Mouse (Mus musculus): ENCODE measurements around the gene Lrrc72. TPM values are rescaled to one million over a fixed set of nuclear protein-coding genes. Genes with fewer than 3 reads are reported as not detected.

The Lrrc72 gene
- polyA plus RNA-seq, 1 experiment = not detected

GRCm38 (mm10) chr12:36187081-36187480 is 66.1 kb downstream of the Lrrc72 start:
- WGBS = 77% methylated on average over 6 of the region's 6 CpGs
- no peaks in the 10 kb centered on the region for H3K27me3 ChIP-seq (ENCODE audit: control insufficient read depth, insufficient read depth, low read length)
- no peak overlapping the region for H3K27ac ChIP-seq (ENCODE audit: insufficient read depth, low read length)
- H3K4me3 ChIP-seq (replicated peaks; ENCODE audit: insufficient read depth, low read depth, low read length) = no peak overlapping the region
- no peaks in the 10 kb centered on the region for H3K4me1 ChIP-seq (ENCODE audit: control insufficient read depth, insufficient read depth, low read length)
- TF ChIP-seq POLR2A (IDR thresholded peaks at IDR 0.05; ENCODE audit: borderline replicate concordance, insufficient read depth, low read length) = no peak
- no peak for TF ChIP-seq CTCF (IDR thresholded peaks at IDR 0.05; ENCODE audit: borderline replicate concordance, insufficient read depth, low read depth, low read length)
- DNase-seq = no peak

DNA sequence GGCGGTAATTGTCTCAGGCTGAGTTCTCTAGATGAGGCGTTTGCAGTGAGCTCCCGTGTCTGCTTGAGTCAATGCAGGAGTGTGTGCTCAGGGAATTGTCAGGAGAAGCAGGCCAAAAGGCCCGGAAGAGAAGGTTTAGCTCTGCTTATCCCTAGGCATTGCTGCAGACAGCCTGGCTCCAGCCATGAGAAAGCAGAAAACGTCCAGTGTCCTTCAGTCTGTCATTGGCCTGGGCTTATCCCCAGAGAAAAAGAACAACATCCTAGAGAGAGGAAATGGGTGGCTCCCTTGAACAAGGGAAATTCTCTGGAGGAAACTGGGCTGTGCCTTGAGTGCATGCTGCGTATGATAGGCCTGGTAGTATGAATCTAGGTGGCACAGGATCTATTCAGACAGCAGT is 70.6 kb downstream of the Lrrc72 start:
- TF ChIP-seq POLR2A (IDR thresholded peaks at IDR 0.05; ENCODE audit: borderline replicate concordance, insufficient read depth, low read length) = no peak
- no peak for TF ChIP-seq CTCF (IDR thresholded peaks at IDR 0.05; ENCODE audit: borderline replicate concordance, insufficient read depth, low read depth, low read length)
- Histone ChIP-seq H3K4me3 (replicated peaks; ENCODE audit: insufficient read depth, low read depth, low read length) (no peak overlapping the region), H3K27ac (ENCODE audit: insufficient read depth, low read length) (no peak overlapping the region), H3K4me1 (ENCODE audit: control insufficient read depth, insufficient read depth, low read length) (no peaks in the 10 kb centered on the region), H3K27me3 (ENCODE audit: control insufficient read depth, insufficient read depth, low read length) (no peaks in the 10 kb centered on the region)
- no peak for DNase-seq
- 71% methylated on average over 6 of the region's 6 CpGs for WGBS

DNA sequence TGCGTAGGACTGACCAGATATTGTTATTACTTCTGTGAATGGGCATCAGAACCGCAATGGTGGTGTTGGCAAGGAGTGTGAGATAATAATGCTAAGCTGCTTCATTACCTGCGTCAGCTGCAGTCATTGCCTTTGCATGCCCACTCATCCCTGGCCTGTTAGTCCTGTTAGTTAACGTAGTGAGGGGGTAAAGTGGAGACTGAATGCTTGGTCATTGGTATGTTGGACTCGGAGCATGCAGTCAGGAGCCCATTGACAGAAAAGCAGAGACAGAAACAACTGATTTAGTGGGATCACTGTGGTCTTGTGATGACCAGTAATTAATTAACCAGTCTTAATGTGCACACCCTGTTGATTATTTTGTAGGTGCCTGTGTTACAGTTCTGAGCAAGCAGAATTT is 76.0 kb downstream of the Lrrc72 start:
- Histone ChIP-seq H3K4me1 (ENCODE audit: control insufficient read depth, insufficient read depth, low read length) (no peaks in the 10 kb centered on the region), H3K27me3 (ENCODE audit: control insufficient read depth, insufficient read depth, low read length) (no peaks in the 10 kb centered on the region), H3K4me3 (replicated peaks; ENCODE audit: insufficient read depth, low read depth, low read length) (no peak overlapping the region), H3K27ac (ENCODE audit: insufficient read depth, low read length) (no peak overlapping the region)
- no peak for DNase-seq
- WGBS = 92% methylated on average over 5 of the region's 5 CpGs
- TF ChIP-seq POLR2A (IDR thresholded peaks at IDR 0.05; ENCODE audit: borderline replicate concordance, insufficient read depth, low read length) (no peak), CTCF (IDR thresholded peaks at IDR 0.05; ENCODE audit: borderline replicate concordance, insufficient read depth, low read depth, low read length) (no peak)

DNA sequence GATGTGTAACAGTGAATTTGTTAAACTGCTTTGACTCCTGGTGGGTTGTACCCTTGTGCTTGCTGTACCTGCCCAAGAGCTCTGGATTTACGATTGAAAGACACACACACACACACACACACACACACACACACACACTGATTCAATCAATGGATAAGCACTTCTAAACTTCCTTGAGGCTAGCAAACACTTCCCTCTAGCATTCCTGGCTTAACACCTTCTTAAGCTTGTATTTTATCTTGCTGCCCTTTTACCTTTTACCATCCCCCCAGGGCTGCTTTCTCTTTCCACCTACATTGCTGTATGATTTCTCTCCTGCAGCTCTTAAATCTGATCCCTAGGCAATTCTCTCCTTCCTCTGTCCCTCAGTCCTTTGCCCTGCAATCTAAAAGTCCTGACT is 87.9 kb downstream of the Lrrc72 start:
- Histone ChIP-seq H3K4me1 (ENCODE audit: control insufficient read depth, insufficient read depth, low read length) (no peaks in the 10 kb centered on the region), H3K27me3 (ENCODE audit: control insufficient read depth, insufficient read depth, low read length) (no peaks in the 10 kb centered on the region), H3K4me3 (replicated peaks; ENCODE audit: insufficient read depth, low read depth, low read length) (no peak overlapping the region), H3K27ac (ENCODE audit: insufficient read depth, low read length) (no peak overlapping the region)
- DNase-seq = no peak
- TF ChIP-seq CTCF (IDR thresholded peaks at IDR 0.05; ENCODE audit: borderline replicate concordance, insufficient read depth, low read depth, low read length) (no peak), POLR2A (IDR thresholded peaks at IDR 0.05; ENCODE audit: borderline replicate concordance, insufficient read depth, low read length) (no peak)
- WGBS = 88% methylated on average over 1 of the region's 1 CpGs

GRCm38 (mm10) chr12:36164126-36164791 is 88.9 kb downstream of the Lrrc72 start:
- no peak for TF ChIP-seq CTCF (IDR thresholded peaks at IDR 0.05; ENCODE audit: borderline replicate concordance, insufficient read depth, low read depth, low read length)
- no peak for TF ChIP-seq POLR2A (IDR thresholded peaks at IDR 0.05; ENCODE audit: borderline replicate concordance, insufficient read depth, low read length)
- 88% methylated on average over 7 of the region's 7 CpGs for WGBS
- Histone ChIP-seq H3K27me3 (ENCODE audit: control insufficient read depth, insufficient read depth, low read length) (no peaks in the 10 kb centered on the region), H3K4me3 (replicated peaks; ENCODE audit: insufficient read depth, low read depth, low read length) (no peak overlapping the region), H3K4me1 (ENCODE audit: control insufficient read depth, insufficient read depth, low read length) (no peaks in the 10 kb centered on the region), H3K27ac (ENCODE audit: insufficient read depth, low read length) (no peak overlapping the region)
- no peak for DNase-seq

Other genes starting within 250 kb of the Lrrc72 start
- 157 and 167 TPM in 2 replicates for gene Tspan13, start 210.9 kb downstream of the Lrrc72 start, polyA plus RNA-seq (2012; rRNA removed)
- gene Ankmy2, start 96.3 kb downstream of the Lrrc72 start, polyA plus RNA-seq (2012; rRNA removed) = 39.4 and 41.2 TPM in 2 replicates
- gene Bzw2, start 95.3 kb downstream of the Lrrc72 start, polyA plus RNA-seq (2012; rRNA removed) = 35.3 and 36.9 TPM in 2 replicates
- 2.3 and 7.5 TPM in 2 replicates for gene Sostdc1, start 60.7 kb upstream of the Lrrc72 start, polyA plus RNA-seq (2012; rRNA removed)
- 6.6 and 7.3 TPM in 2 replicates for gene Ispd, start 128.1 kb upstream of the Lrrc72 start, polyA plus RNA-seq (2012; rRNA removed)
- gene D630036H23Rik, start 128.8 kb upstream of the Lrrc72 start, polyA plus RNA-seq (2012; rRNA removed) = 0.54 and 0.59 TPM in 2 replicates

All from cerebellum, adult 2 months (tissue).